Mouse (Mus musculus) limb, embryonic 11.5 days (tissue): ENCODE measurements around the gene Prickle1. TPM values are rescaled to one million over a fixed set of nuclear protein-coding genes. Genes with fewer than 3 reads are reported as not detected.

Source experiments
- ATAC-seq: fragments of 200-750 bp; cut with Nextera tagmentation; 2 replicates; pipeline ENCODE4 v1.8.0; 2017; ENCODE audit warnings: low read depth; ENCODE audit not compliant: insufficient number of reproducible peaks, low FRiP score, low TSS enrichment
- DNase-seq: peaks from one replicate; pipeline ENCODE4 v3.0.0-alpha.2; 2015; ENCODE audit warnings: low spot score
- H3K27ac ChIP-seq: fragments of 300-500 bp; sonication (generic); replicated peaks from 2 replicates; pipeline ENCODE4 v1.5.1; 2014; ENCODE audit warnings: low read depth, mild to moderate bottlenecking, low read length
- H3K27me3 ChIP-seq: fragments of 300-500 bp; sonication (generic); 2 replicates; pipeline ENCODE4 v1.6.1; 2014; ENCODE audit warnings: mild to moderate bottlenecking, low read length, mixed read lengths; ENCODE audit not compliant: control insufficient read depth, insufficient read depth
- H3K36me3 ChIP-seq: fragments of 300-500 bp; sonication (generic); 2 replicates; pipeline ENCODE4 v1.6.1; 2014; ENCODE audit warnings: mild to moderate bottlenecking, low read length, moderate library complexity, mixed read lengths; ENCODE audit not compliant: control insufficient read depth, insufficient read depth
- H3K4me1 ChIP-seq: fragments of 300-500 bp; sonication (generic); 2 replicates; pipeline ENCODE4 v1.6.1; 2014; ENCODE audit warnings: low read length, mixed read lengths; ENCODE audit not compliant: control insufficient read depth, insufficient read depth
- H3K4me2 ChIP-seq: fragments of 300-500 bp; sonication (generic); 2 replicates; pipeline ENCODE4 v1.6.1; 2014; ENCODE audit warnings: low read depth, mild to moderate bottlenecking, moderate library complexity; ENCODE audit not compliant: severe bottlenecking
- H3K4me3 ChIP-seq: fragments of 300-500 bp; sonication (generic); 2 replicates; pipeline ENCODE4 v1.5.1; 2014; ENCODE audit warnings: low read depth, low read length
- H3K9ac ChIP-seq: fragments of 300-500 bp; sonication (generic); 2 replicates; pipeline ENCODE4 v1.6.1; 2014; ENCODE audit warnings: mild to moderate bottlenecking, low read length
- H3K9me3 ChIP-seq: fragments of 300-500 bp; sonication (generic); 2 replicates; pipeline ENCODE4 v1.6.1; 2016; ENCODE audit warnings: low read length; ENCODE audit not compliant: control insufficient read depth
- WGBS: fragments of 180-500 bp; shearing (Covaris S2); extraction: QIAGEN DNeasy Blood & Tissue Kit; methylation state at CpG from one replicate; pipeline ENCODE4 v1.1.7; 2014; 5-methylcytosine and 5-hydroxymethylcytosine counted together
- polyA plus RNA-seq: library from polyadenylated mRNA; unstranded; fragments of >200 nt; fragmentation: Nextera tagmentation; extraction: Ambion mirVana; gene quantifications from 2 replicates; pipeline ENCODE4 v1.2.1, GENCODE M21; 2014

The Prickle1 gene
- polyA plus RNA-seq, 1 experiment from 2014 or later = 30.0 TPM

DNA sequence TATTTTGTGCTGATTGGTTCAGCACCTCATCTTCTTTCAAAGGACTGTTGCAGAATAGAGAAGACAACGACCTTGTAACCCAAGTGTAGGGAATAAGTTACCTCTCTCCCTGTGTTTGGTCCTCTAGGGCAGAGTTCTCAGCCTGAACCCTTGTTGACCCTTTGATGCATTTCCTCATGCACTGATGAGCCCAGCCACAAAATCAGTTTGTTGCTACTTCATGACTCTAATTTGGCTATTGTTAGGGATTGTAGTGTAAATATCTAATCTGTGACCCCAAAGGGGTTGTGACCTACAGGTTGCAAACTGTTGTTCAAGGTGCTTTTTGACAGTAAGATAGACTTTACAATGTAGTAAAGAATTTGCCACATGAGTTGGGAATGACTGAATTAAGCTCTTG, 142.4 kb downstream of the Prickle1 start:
- H3K27me3 ChIP-seq = no peaks in the 10 kb centered on the region
- ATAC-seq = no peak

More for the DNA sequence above, 142.4 kb downstream of the Prickle1 start:
- Histone ChIP-seq H3K36me3 (peaks cover 5% of the 10 kb centered on the region; the same call in 1 of the 2 replicates), H3K27ac (no peak overlapping the region), H3K9ac (no peak overlapping the region), H3K4me2 (no peak overlapping the region), H3K9me3 (no peaks in the 10 kb centered on the region), H3K4me3 (no peak overlapping the region), H3K4me1 (no peaks in the 10 kb centered on the region)
- DNase-seq = no peak
- 86% methylated on average over 1 of the region's 1 CpGs for WGBS

Other genes with a start within 250 kb of the Prickle1 start
- 158 and 166 TPM in 2 replicates for gene Zcrb1, start 197.6 kb downstream of the Prickle1 start, polyA plus RNA-seq
- gene Pphln1, start 197.5 kb downstream of the Prickle1 start, polyA plus RNA-seq = 63.2 and 66.6 TPM in 2 replicates